11 mouse cellular contexts compared by ENCODE assay signal in the genomic region with DNA sequence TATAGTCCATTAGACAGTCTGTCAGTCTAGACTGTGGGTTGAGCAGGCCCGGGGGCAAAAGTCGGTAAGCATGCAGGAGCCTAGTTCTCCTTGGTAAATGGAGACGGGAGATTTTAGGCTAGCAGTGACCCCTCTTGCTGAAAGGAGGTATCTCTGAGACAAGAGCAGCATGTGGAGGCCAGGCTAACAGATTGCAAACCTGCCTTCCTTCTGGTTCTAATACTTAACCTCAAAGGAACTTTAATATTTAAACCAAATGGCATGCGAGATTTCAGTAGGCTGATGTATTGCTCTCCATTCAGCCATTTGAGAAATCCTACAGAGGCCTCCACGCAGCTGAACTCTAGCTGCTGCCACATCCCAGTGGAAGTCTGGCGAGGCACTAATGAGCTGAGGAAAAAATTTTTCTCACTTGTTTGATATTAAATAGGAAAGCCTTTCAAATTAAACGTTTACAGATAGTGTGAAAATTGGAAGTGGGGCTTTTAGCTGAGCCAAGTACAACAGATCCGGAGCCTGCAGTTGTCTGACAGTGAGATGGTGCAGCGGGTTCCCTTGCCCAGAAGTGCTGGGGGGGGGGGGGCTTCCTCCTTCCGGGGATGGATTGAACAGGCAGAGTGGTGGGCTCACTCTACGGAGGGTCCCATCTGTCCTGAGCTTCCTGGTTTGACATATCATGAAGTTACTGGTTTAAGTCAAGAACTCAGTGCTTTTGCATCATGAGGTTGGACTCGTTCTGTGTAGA.
DNase-seq lines count a peak whose midpoint lies in the region; ATAC-seq and TF ChIP-seq lines count a peak whose summit lies in the region.
"Had no signal": no experiment of that assay in that cellular context is flagged by ENCODE, and none has a peak within 500 bp of the region (broad histone marks: within the 10 kb centered on the region; RNA-seq: fewer than 3 reads in every experiment).

No protein-coding gene starts in this region.

- no peaks in the 10 kb centered on the region for H3K27me3 ChIP-seq in intestine, postnatal 0 days (replicated peaks; ENCODE audit: control insufficient read depth, insufficient read depth, low read length)
- no peaks in the 10 kb centered on the region for H3K27me3 ChIP-seq in intestine, embryonic 16.5 days (replicated peaks; ENCODE audit: control insufficient read depth, insufficient read depth, low read length)
- H3K27me3 ChIP-seq in limb, embryonic 11.5 days (ENCODE audit: control insufficient read depth, insufficient read depth, low read length), result no peaks in the 10 kb centered on the region
- H3K27me3 ChIP-seq: neural tube, embryonic 12.5 days had no signal

- H3K9me3 ChIP-seq in intestine, postnatal 0 days (ENCODE audit: control insufficient read depth), result no peaks in the 10 kb centered on the region
- H3K9me3 ChIP-seq in intestine, embryonic 16.5 days (ENCODE audit: control insufficient read depth, low read length), result no peaks in the 10 kb centered on the region
- no peaks in the 10 kb centered on the region for H3K9me3 ChIP-seq in limb, embryonic 11.5 days (ENCODE audit: control insufficient read depth, low read length)
- H3K9me3 ChIP-seq: embryonic facial prominence, embryonic 15.5 days; neural tube, embryonic 12.5 days had no signal

- no peaks in the 10 kb centered on the region for H3K4me1 ChIP-seq in intestine, postnatal 0 days (replicated peaks; ENCODE audit: control insufficient read depth, insufficient read depth, low read length)
- no peaks in the 10 kb centered on the region for H3K4me1 ChIP-seq in intestine, embryonic 16.5 days (ENCODE audit: control insufficient read depth, insufficient read depth, low read length)
- H3K4me1 ChIP-seq in limb, embryonic 11.5 days (ENCODE audit: control insufficient read depth, insufficient read depth, low read length), result no peaks in the 10 kb centered on the region
- H3K4me1 ChIP-seq: embryonic facial prominence, embryonic 15.5 days; neural tube, embryonic 12.5 days had no signal

- no peaks in the 10 kb centered on the region for H3K36me3 ChIP-seq in intestine, postnatal 0 days (ENCODE audit: control insufficient read depth, insufficient read depth)
- H3K36me3 ChIP-seq in intestine, embryonic 16.5 days (ENCODE audit: control insufficient read depth, insufficient read depth, low read length), result no peaks in the 10 kb centered on the region
- no peaks in the 10 kb centered on the region for H3K36me3 ChIP-seq in limb, embryonic 11.5 days (ENCODE audit: control insufficient read depth, insufficient read depth, low read length)
- H3K36me3 ChIP-seq: embryonic facial prominence, embryonic 15.5 days; neural tube, embryonic 12.5 days had no signal

- peak; percentile 23 for TF ChIP-seq CTCF in intestine, postnatal 0 days (IDR thresholded peaks at IDR 0.05; ENCODE audit: low read depth)

- WGBS in intestine, postnatal 0 days, result 49% methylated on average over 12 of the region's 12 CpGs
- 43% methylated on average over 12 of the region's 12 CpGs for WGBS in intestine, embryonic 16.5 days
- WGBS in limb, embryonic 11.5 days, result 44% methylated on average over 12 of the region's 12 CpGs

- no peak overlapping the region for H3K4me2 ChIP-seq in intestine, postnatal 0 days (replicated peaks; ENCODE audit: low read depth)
- no peak overlapping the region for H3K4me2 ChIP-seq in intestine, embryonic 16.5 days (ENCODE audit: low read depth, low read length)
- H3K4me2 ChIP-seq in limb, embryonic 11.5 days (ENCODE audit: low read depth, severe bottlenecking), result no peak overlapping the region
- H3K4me2 ChIP-seq: embryonic facial prominence, embryonic 15.5 days; neural tube, embryonic 12.5 days had no signal

- H3K4me3 ChIP-seq in intestine, postnatal 0 days (ENCODE audit: low read depth, low read length), result no peak overlapping the region
- H3K4me3 ChIP-seq in intestine, embryonic 16.5 days (ENCODE audit: low read length), result no peak overlapping the region
- no peak overlapping the region for H3K4me3 ChIP-seq in limb, embryonic 11.5 days (ENCODE audit: low read depth, low read length)
- H3K4me3 ChIP-seq: embryonic facial prominence, embryonic 15.5 days; neural tube, embryonic 12.5 days had no signal

- ATAC-seq in intestine, postnatal 0 days, result no peak
- no peak for ATAC-seq in intestine, embryonic 16.5 days
- peak; percentile 53; the same call in 1 of the 2 replicates for ATAC-seq in limb, embryonic 11.5 days (ENCODE audit: insufficient number of reproducible peaks, low FRiP score, low TSS enrichment, low read depth)
- ATAC-seq: activated CD4-positive, CD25-positive, alpha-beta regulatory T cell, adult 4 months had no signal

- no peak overlapping the region for H3K9ac ChIP-seq in intestine, postnatal 0 days (ENCODE audit: low read depth, low read length)
- no peak overlapping the region for H3K9ac ChIP-seq in intestine, embryonic 16.5 days (ENCODE audit: low read depth, low read length)
- no peak overlapping the region for H3K9ac ChIP-seq in limb, embryonic 11.5 days (ENCODE audit: low read length)
- H3K9ac ChIP-seq: embryonic facial prominence, embryonic 15.5 days; neural tube, embryonic 12.5 days had no signal

- H3K27ac ChIP-seq in intestine, postnatal 0 days (ENCODE audit: low read depth, low read length), result no peak overlapping the region
- no peak overlapping the region for H3K27ac ChIP-seq in intestine, embryonic 16.5 days (ENCODE audit: low read length)
- no peak overlapping the region for H3K27ac ChIP-seq in limb, embryonic 11.5 days (replicated peaks; ENCODE audit: low read depth, low read length)
- H3K27ac ChIP-seq: embryonic facial prominence, embryonic 15.5 days; neural tube, embryonic 12.5 days had no signal

- DNase-seq in retina, postnatal 1 day, result peak; percentile 35
- no peak for DNase-seq in retina, embryonic 14.5 days (ENCODE audit: low spot score)
- peak; percentile 46 for DNase-seq in limb, embryonic 11.5 days (ENCODE audit: low spot score)
- DNase-seq in adrenal gland, adult 18-20 months (ENCODE audit: low spot score in 2 of 2), result no peak
- DNase-seq in urinary bladder, adult 18-20 months (ENCODE audit: low spot score in 2 of 2), result no peak
- DNase-seq: layer of hippocampus, postnatal 36 days had no signal

Comparison
In these comparisons a context has a peak if more than half of its experiments do, and no peak if none do; other contexts are left out.
1. DNase-seq: peak in retina, postnatal 1 day (single experiment) and limb, embryonic 11.5 days (single experiment); none in retina, embryonic 14.5 days (single experiment), adrenal gland, adult 18-20 months (0 of 2) and urinary bladder, adult 18-20 months (0 of 2).